Mouse (Mus musculus): ENCODE data around the gene Hspb3.

Gene Hspb3

GRCm38 (mm10) chr13:113635799-113636222, 27.7 kb downstream of the Hspb3 start:
- no peak for DNase-seq (ENCODE audit: low read depth, low spot score)

- DNase-seq (ENCODE audit: low read depth, low spot score): no peak
These were observed 28.6 kb downstream of the Hspb3 start for GRCm38 (mm10) chr13:113634732-113635481.

GRCm38 (mm10) chr13:113632506-113632905, 31.0 kb downstream of the Hspb3 start:
- DNase-seq (ENCODE audit: low read depth, low spot score): no peak

- no peak for DNase-seq (ENCODE audit: low read depth, low spot score)
These were observed 35.9 kb downstream of the Hspb3 start for GRCm38 (mm10) chr13:113627601-113628000.

- no peak for DNase-seq (ENCODE audit: low read depth, low spot score)
These were observed 40.6 kb downstream of the Hspb3 start for GRCm38 (mm10) chr13:113622865-113623255.

GRCm38 (mm10) chr13:113622122-113622864, 41.2 kb downstream of the Hspb3 start:
- DNase-seq (ENCODE audit: low read depth, low spot score): peak; percentile 75

- no peak for DNase-seq (ENCODE audit: low read depth, low spot score)
These were observed 44.5 kb downstream of the Hspb3 start for GRCm38 (mm10) chr13:113619003-113619402.

- DNase-seq (ENCODE audit: low read depth, low spot score): peak; percentile 94
These were observed 45.3 kb downstream of the Hspb3 start, which contains the start of gene Snx18 for GRCm38 (mm10) chr13:113617891-113618823. Gene Snx18 (minus strand): TSS chr13:113618564.

- no peak for DNase-seq (ENCODE audit: low read depth, low spot score)
These were observed 46.1 kb downstream of the Hspb3 start for GRCm38 (mm10) chr13:113617338-113617890.

GRCm38 (mm10) chr13:113616751-113617337, 46.6 kb downstream of the Hspb3 start:
- no peak for DNase-seq (ENCODE audit: low read depth, low spot score)

- DNase-seq (ENCODE audit: low read depth, low spot score): no peak
These were observed 47.4 kb downstream of the Hspb3 start for GRCm38 (mm10) chr13:113615971-113616671.

- DNase-seq (ENCODE audit: low read depth, low spot score): no peak
These were observed 47.9 kb downstream of the Hspb3 start for GRCm38 (mm10) chr13:113615546-113615941.

- DNase-seq (ENCODE audit: low read depth, low spot score): peak; percentile 83
These were observed 48.6 kb downstream of the Hspb3 start for GRCm38 (mm10) chr13:113614635-113615545.

- DNase-seq (ENCODE audit: low read depth, low spot score): no peak
These were observed 49.6 kb downstream of the Hspb3 start for GRCm38 (mm10) chr13:113613882-113614281.

- DNase-seq (ENCODE audit: low read depth, low spot score): no peak
These were observed 50.1 kb downstream of the Hspb3 start for GRCm38 (mm10) chr13:113613341-113613740.

All from mesoderm, embryonic 11.5 days (tissue).